Mouse (Mus musculus): ENCODE data around the gene Plcxd2. TPM values are rescaled to one million over a fixed set of nuclear protein-coding genes. Genes with fewer than 3 reads are reported as not detected.
A peak's percentile ranks its signal among the peaks of the same experiment; 100 is the strongest.

Plcxd2 gene
- polyA plus RNA-seq, 1 experiment from 2014 or later, result 12.6 TPM

GRCm38 (mm10) chr16:46009717-46010116, 301 bp downstream of the Plcxd2 start:
- Histone ChIP-seq H3K36me3 (ENCODE audit: poor library complexity, severe bottlenecking) (no peaks in the 10 kb centered on the region), H3K4me2 (peak overlapping the region; percentile 73), H3K9me3 (replicated peaks) (no peaks in the 10 kb centered on the region), H3K4me3 (peak overlapping the region; percentile 71), H3K27ac (peak overlapping the region; percentile 57), H3K9ac (peak overlapping the region; percentile 79), H3K27me3 (no peaks in the 10 kb centered on the region), H3K4me1 (peaks cover 39% of the 10 kb centered on the region)
- 2% methylated on average over 13 of the region's 13 CpGs for WGBS
- ATAC-seq, result no peak

DNA sequence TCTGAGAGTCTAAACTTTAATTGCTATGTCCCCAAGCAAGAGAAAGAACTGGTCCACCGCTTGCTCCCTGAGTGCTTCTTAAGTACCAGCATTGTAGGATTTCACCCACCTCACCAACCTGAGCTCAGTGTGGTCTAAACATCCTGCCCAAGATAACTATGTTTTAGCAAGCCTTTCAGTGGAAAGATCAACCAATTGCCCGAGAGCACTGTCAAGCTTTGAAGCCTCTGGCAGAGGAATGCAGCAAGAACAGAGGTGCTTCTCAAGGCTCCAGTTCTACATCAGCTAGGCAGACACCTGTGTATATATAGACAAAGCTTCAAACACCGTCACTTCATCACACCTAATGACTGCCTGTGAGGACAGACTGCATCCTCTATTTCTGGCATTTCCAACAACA, 1.3 kb downstream of the Plcxd2 start:
- peak overlapping the region; percentile 71 for H3K4me3 ChIP-seq
- WGBS, result 74% methylated on average over 3 of the region's 3 CpGs

GRCm38 (mm10) chr16:46008036-46008605, 1.9 kb downstream of the Plcxd2 start:
- peak overlapping the region; percentile 73 for H3K4me2 ChIP-seq
- WGBS, result 64% methylated on average over 5 of the region's 5 CpGs
- no peaks in the 10 kb centered on the region for H3K36me3 ChIP-seq (ENCODE audit: poor library complexity, severe bottlenecking)
- ATAC-seq, result no peak
- peaks cover 39% of the 10 kb centered on the region for H3K4me1 ChIP-seq
- H3K4me3 ChIP-seq, result peak overlapping the region; percentile 71
- H3K9ac ChIP-seq, result no peak overlapping the region
- H3K27ac ChIP-seq, result no peak overlapping the region
- H3K9me3 ChIP-seq (replicated peaks), result no peaks in the 10 kb centered on the region
- H3K27me3 ChIP-seq, result no peaks in the 10 kb centered on the region

More for the DNA sequence above, 1.3 kb downstream of the Plcxd2 start:
- Histone ChIP-seq H3K27ac (no peak overlapping the region), H3K27me3 (no peaks in the 10 kb centered on the region), H3K9ac (peak overlapping the region; percentile 79), H3K36me3 (ENCODE audit: poor library complexity, severe bottlenecking) (no peaks in the 10 kb centered on the region), H3K4me1 (peaks cover 39% of the 10 kb centered on the region), H3K9me3 (replicated peaks) (no peaks in the 10 kb centered on the region), H3K4me2 (peak overlapping the region; percentile 73)
- ATAC-seq, result no peak

- H3K27me3 ChIP-seq, result no peaks in the 10 kb centered on the region
- peaks cover 45% of the 10 kb centered on the region for H3K4me1 ChIP-seq
- no peak overlapping the region for H3K4me2 ChIP-seq
- no peak overlapping the region for H3K27ac ChIP-seq
- no peaks in the 10 kb centered on the region for H3K36me3 ChIP-seq (ENCODE audit: poor library complexity, severe bottlenecking)
- no peak overlapping the region for H3K4me3 ChIP-seq
- no peak overlapping the region for H3K9ac ChIP-seq
- 82% methylated on average over 10 of the region's 10 CpGs for WGBS
- ATAC-seq, result no peak
- no peaks in the 10 kb centered on the region for H3K9me3 ChIP-seq (replicated peaks)
Measured at GRCm38 (mm10) chr16:46006261-46006660, 3.8 kb downstream of the Plcxd2 start.

DNA sequence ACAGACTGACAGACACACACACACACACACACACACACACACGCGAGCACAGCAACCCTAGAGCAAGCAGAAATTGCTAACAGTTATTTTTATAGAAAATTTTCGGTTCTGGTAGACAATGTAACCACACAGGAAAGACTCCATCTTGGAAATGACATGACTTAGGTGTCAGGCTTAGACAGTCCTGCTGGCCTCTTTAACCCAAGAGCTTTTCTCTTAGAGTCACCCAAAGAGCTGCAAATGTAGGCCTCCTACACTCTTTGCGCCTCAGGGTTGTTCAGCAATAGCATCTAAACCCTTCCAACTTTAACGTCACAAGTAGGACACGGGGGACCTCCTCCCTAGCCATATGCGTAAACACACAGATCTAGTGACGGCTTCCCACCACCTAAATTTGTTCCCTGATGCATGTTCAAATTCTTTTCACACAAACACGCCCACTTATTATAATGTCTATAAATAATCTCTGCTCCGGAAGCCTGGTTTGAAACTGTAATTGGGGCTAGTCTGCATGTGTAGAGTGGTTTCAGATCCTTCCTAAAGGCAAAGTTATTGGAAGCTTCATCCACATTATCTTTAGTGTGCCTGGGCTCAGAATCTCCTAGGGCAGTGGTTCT, 8.4 kb downstream of the Plcxd2 start:
- Histone ChIP-seq H3K4me1 (peaks cover 46% of the 10 kb centered on the region), H3K9ac (no peak overlapping the region), H3K36me3 (ENCODE audit: poor library complexity, severe bottlenecking) (no peaks in the 10 kb centered on the region), H3K27ac (no peak overlapping the region), H3K4me2 (no peak overlapping the region), H3K27me3 (no peaks in the 10 kb centered on the region), H3K9me3 (replicated peaks) (no peaks in the 10 kb centered on the region), H3K4me3 (no peak overlapping the region)
- 89% methylated on average over 10 of the region's 10 CpGs for WGBS
- ATAC-seq, result no peak

GRCm38 (mm10) chr16:46000976-46001375, 9.0 kb downstream of the Plcxd2 start:
- H3K4me2 ChIP-seq, result no peak overlapping the region
- 88% methylated on average over 3 of the region's 3 CpGs for WGBS

DNA sequence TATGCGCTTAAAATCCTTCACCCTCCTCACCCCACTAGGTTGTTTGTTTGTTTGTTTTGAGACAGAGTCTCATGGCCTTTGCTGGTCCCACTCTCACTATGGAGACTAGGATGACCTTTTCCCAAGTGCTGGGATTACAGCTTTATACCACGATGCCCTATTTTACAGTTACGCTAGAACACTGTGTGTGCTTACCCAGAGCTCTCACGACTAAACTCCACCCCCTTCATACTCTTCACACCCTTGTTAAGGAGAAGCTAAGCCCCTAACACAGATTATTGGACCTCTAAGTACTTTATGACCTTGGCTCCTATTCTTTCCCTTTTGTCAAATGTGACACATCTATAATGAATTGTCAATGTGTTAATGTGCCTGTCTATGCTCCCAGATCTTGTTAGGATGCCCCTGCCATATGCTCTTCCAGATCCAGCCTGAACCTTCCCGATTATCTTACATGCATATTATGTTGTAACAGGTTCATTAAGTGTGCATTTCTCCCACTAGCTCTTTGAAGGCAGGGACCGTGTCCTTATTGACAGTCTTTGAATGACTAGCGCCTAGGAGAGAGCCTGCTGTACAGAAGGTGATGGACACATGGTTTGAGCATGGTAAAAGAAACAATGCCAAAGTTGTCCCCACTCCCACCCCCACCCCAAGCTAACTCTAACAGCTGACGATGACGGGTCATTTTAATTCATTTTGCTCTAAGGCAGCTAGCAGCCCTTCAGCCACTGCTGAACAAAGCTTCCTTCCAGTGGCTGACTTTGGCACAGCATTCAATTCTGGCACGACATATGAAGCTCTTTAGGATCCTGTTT, 10.4 kb downstream of the Plcxd2 start:
- ATAC-seq, result peak; percentile 92
- Histone ChIP-seq H3K9ac (no peak overlapping the region), H3K4me3 (no peak overlapping the region), H3K4me2 (peak overlapping the region; percentile 27), H3K9me3 (replicated peaks) (no peaks in the 10 kb centered on the region), H3K36me3 (ENCODE audit: poor library complexity, severe bottlenecking) (no peaks in the 10 kb centered on the region), H3K27ac (peak overlapping the region; percentile 69), H3K4me1 (peaks cover 42% of the 10 kb centered on the region), H3K27me3 (no peaks in the 10 kb centered on the region)
- 29% methylated on average over 10 of the region's 10 CpGs for WGBS

More at GRCm38 (mm10) chr16:46000976-46001375, 9.0 kb downstream of the Plcxd2 start:
- no peak for ATAC-seq
- Histone ChIP-seq H3K27me3 (no peaks in the 10 kb centered on the region), H3K4me1 (peaks cover 42% of the 10 kb centered on the region), H3K27ac (no peak overlapping the region), H3K4me3 (no peak overlapping the region), H3K36me3 (ENCODE audit: poor library complexity, severe bottlenecking) (no peaks in the 10 kb centered on the region), H3K9me3 (replicated peaks) (no peaks in the 10 kb centered on the region), H3K9ac (no peak overlapping the region)

DNA sequence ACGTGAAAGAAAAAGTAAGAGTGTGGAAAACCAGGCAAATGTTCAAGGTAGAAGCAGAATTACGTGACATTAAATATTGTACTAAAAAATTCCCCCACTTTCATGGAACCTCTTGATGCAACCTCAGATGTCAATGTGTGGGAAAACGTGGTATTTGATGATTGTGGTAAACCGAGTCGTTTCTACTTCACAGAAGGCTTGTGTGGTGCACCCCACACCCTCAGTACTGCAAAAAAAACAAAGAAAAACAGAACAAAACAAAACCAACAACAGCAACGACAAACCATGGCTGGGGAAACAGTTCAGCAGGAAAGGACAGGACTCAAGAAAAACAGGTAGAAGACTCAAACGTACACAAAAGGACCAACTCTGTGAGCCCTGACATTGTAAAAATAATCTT, 11.8 kb downstream of the Plcxd2 start:
- H3K36me3 ChIP-seq (ENCODE audit: poor library complexity, severe bottlenecking), result no peaks in the 10 kb centered on the region
- H3K4me3 ChIP-seq, result no peak overlapping the region
- H3K4me1 ChIP-seq, result peaks cover 42% of the 10 kb centered on the region
- no peaks in the 10 kb centered on the region for H3K27me3 ChIP-seq
- no peak overlapping the region for H3K27ac ChIP-seq
- no peaks in the 10 kb centered on the region for H3K9me3 ChIP-seq (replicated peaks)
- WGBS, result 85% methylated on average over 7 of the region's 7 CpGs
- ATAC-seq, result no peak
- no peak overlapping the region for H3K9ac ChIP-seq
- no peak overlapping the region for H3K4me2 ChIP-seq

DNA sequence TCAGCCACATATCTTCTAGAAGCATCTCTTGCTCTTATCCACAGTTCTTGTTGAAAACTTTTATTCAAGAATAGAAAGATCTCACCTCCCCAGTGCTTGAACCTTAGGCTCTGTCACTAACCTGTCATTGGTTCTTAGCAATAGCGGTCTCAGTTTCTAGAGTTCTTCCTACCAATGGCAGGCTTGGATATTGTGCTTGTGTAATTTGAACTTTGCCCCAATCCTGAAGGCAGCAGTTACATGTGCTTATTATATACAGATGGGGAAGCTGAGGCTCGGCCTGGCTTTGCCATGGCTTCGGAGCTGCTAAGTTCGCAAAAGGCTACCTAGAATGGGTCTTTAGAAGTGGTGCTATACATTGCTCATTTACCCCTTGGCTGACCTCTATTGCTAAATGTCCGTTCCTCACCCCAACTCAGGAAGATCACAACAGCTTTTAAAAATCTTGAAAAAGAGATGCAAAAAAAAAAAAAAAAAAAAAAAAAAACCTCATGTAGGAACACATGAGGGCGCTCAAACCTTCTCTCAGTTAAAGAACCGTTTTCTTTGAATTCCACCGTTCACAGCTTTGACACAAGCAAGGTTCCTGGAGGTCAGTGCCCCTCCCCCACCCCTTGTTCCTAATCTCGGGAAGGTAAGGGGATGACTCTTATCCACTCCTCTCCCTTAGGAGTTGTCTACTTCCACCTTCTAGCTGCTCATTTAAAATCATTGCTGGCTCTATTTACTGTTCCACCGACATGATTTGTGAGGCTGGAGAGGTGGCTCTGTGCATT, 18.9 kb downstream of the Plcxd2 start:
- Histone ChIP-seq H3K4me3 (no peak overlapping the region), H3K4me1 (peaks cover 6% of the 10 kb centered on the region), H3K9me3 (replicated peaks) (no peaks in the 10 kb centered on the region), H3K9ac (no peak overlapping the region), H3K27ac (no peak overlapping the region), H3K36me3 (ENCODE audit: poor library complexity, severe bottlenecking) (no peaks in the 10 kb centered on the region), H3K27me3 (no peaks in the 10 kb centered on the region), H3K4me2 (no peak overlapping the region)
- ATAC-seq, result peak; percentile 24; the same call in 1 of the 2 replicates
- 50% methylated on average over 10 of the region's 10 CpGs for WGBS

- Histone ChIP-seq H3K36me3 (ENCODE audit: poor library complexity, severe bottlenecking) (no peaks in the 10 kb centered on the region), H3K4me1 (no peaks in the 10 kb centered on the region), H3K9ac (no peak overlapping the region), H3K4me3 (no peak overlapping the region), H3K4me2 (no peak overlapping the region), H3K9me3 (replicated peaks) (no peaks in the 10 kb centered on the region), H3K27ac (no peak overlapping the region), H3K27me3 (no peaks in the 10 kb centered on the region)
- 32% methylated on average over 1 of the region's 1 CpGs for WGBS
- no peak for ATAC-seq
Measured at GRCm38 (mm10) chr16:45986236-45986635, 23.8 kb downstream of the Plcxd2 start.

DNA sequence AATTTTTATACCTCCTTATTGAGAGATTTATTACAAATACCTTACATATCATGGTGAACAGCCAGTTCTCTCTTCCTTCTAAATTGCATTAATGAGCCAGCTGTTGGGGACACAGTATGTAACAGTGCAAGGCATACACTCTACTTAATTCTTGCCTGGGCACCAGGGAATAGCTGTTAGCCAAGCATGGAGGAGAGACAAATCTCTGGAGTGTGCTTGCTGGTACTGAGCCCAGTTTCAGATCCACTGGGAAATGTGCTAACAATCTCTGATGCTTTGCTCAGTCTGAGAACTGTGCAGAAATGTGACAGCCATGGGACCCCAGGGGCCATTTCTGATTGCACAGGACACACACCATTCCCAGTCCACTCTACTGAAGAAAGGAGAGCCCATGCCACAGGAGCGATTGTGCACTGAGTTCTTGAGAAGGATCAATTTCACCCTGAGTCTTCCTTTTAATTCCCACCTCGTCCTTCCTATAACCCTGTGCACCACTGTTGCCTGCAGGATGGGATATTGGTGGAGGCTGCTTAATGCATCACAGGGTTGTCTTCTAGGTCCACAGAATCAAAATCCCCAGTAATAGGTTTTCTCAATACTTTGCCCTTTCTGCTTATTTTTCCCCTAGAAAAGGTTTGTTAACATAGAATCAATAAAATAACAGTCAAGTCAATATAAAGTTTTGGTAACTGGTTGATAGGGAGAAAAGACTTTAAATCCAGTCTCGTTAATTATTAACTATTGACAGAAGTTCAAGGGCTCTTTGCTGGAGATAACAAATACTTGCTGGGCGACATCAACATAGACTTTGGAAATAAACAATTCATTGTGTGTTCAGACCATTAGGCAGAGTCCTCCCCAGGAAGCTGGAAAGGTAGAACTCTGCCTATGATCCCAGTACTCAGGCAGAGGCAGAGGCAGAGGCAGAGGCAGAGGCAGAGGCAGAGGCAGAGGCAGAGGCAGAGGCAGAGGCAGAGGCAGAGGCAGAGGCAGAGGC, 25.1 kb downstream of the Plcxd2 start:
- Histone ChIP-seq H3K4me2 (no peak overlapping the region), H3K9me3 (replicated peaks) (no peaks in the 10 kb centered on the region), H3K9ac (no peak overlapping the region), H3K4me1 (no peaks in the 10 kb centered on the region), H3K36me3 (ENCODE audit: poor library complexity, severe bottlenecking) (no peaks in the 10 kb centered on the region; the same call in 1 of the 2 replicates), H3K4me3 (no peak overlapping the region), H3K27ac (no peak overlapping the region), H3K27me3 (no peaks in the 10 kb centered on the region)
- 80% methylated on average over 4 of the region's 4 CpGs for WGBS
- 0 out of 2 replicates have a peak, but pooled peaks have one; percentile 19 for ATAC-seq

All from forebrain, embryonic 13.5 days (tissue).